Mouse (Mus musculus) gastrocnemius, postnatal 25 days (tissue): ENCODE results near the gene Sypl2. TPM values are rescaled to one million over a fixed set of nuclear protein-coding genes. Genes with fewer than 3 reads are reported as not detected.

Experiments
- DNase-seq: peaks from one replicate; pipeline ENCODE4 v3.0.0; 2022
- total RNA-seq, 2 experiments: library from RNA; stranded (reverse); gene quantifications; 1 replicate in 1 of 2; 2 replicates in 1 of 2; pipeline ENCODE4 v1.2.3; 2021

The Sypl2 gene
- total RNA-seq, 2 experiments from 2014 or later, result 596 to 597 TPM

GRCm38 (mm10) chr3:108205601-108206000, 20.8 kb downstream of the Sypl2 start:
- DNase-seq, result no peak

DNA sequence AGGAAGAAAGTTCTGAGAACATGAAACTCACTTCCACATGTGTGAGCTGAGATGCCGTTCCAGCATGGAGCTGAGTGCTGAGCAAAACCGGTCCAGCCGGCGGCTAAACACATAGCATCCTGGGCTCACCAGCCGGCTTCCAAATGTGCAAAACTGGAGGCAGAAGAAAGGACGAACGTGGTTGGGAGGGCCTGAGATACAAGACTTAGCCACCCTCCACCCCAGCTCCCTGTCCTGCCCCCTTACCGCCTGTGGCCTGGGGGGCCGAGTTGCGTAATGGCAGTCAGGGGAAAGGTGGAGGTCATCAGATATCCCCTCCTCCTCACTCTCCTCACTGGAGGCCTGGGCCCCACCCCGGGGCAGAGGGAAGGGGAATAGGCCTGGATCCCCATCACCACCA, 22.0 kb downstream of the Sypl2 start:
- no peak for DNase-seq

DNA sequence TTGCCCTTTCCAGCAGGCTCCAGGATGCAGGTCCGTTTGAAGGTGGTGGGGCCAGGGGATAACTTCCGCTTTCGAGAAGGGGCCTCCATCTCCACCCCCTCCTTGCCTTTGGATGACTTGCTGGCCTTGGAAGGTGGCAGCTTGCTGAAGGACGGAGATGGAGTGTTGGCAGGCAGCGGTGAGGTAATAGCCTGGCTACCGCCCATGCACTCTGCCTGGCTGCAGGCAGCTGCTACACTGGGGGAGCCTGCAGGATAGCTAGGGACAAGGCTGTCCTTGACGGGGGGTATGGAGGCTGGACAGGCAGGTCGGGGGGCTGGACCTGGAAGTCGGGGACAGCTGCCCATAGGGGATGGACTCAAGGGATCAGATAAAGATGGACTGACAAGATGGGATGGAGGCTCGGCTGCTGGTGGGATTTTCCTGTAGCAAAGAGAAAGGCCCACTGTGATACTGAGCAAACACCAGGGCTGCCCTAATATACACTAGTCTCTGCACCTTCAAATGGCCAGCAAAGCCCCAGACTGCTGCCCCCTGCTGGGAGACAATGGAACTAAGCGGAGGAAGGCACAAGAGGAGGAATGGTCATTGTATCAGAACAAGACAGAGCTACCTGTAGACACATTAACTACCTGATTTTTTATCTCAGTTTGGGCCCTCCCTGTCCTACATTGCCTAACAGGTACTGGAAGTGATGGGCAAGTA, 22.7 kb downstream of the Sypl2 start:
- peak; percentile 48 for DNase-seq

- DNase-seq, result no peak
Measured at GRCm38 (mm10) chr3:108203212-108203611, 23.2 kb downstream of the Sypl2 start.

- DNase-seq, result no peak
Measured at GRCm38 (mm10) chr3:108202506-108202905, 23.9 kb downstream of the Sypl2 start.

GRCm38 (mm10) chr3:108200329-108201323, 25.8 kb downstream of the Sypl2 start, which contains the start of gene Cyb561d1:
Gene Cyb561d1, minus strand, starts transcription at chr3:108201212.
- DNase-seq, result peak; percentile 93

DNA sequence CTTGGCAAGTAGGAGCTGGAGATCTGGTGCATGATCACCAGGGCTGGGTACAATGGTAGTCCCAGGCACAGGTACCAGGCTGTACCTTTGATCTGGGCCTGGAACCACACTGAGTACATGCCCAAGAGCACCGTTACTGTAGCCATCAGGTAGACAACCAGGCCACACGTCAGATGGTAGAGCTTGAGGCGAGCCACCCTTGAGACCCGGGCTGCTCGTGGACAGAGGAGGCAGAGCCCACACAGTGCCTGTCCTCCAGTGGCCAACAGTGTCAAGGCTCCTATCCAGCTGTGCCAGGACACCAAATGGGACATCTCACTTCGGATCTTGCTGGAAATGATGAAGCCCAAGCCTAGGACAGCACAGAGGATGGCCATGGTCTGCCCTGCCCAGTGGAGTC, 27.2 kb downstream of the Sypl2 start:
- no peak for DNase-seq

- DNase-seq, result no peak
Measured at GRCm38 (mm10) chr3:108197066-108197497, 29.4 kb downstream of the Sypl2 start.

DNA sequence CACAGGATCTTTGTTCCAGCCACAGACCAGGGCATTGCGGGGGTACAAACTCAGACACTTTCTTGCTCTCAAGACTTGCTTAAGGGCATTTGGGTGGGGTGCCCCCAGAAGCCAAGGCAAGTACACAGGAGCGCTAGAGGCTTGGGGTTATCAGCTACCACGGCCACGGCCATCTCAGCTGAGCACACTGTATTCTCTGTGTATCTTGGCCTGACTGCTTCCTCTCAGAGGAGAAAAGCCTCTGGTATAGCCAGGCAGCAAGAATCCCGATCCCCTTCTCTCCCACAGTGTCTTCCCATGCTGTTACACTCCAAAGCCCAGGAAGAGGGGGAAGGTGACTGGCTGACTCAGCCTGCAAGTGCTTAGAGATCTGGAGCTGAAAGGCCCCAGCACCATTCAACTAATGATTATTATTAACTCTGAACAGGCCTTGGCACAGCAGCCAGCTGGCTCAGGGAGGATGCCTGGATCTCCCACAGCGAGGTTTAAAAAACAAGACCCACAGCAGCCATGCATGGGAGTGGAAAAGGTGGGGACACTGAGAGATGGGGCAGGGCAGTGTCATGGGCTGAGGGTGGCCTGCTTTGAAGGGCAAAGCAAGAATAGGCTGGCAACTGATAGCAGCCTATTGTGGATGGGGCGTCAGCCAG, 30.4 kb downstream of the Sypl2 start:
- no peak for DNase-seq

- no peak for DNase-seq
Measured at GRCm38 (mm10) chr3:108195287-108195686, 31.2 kb downstream of the Sypl2 start.

DNA sequence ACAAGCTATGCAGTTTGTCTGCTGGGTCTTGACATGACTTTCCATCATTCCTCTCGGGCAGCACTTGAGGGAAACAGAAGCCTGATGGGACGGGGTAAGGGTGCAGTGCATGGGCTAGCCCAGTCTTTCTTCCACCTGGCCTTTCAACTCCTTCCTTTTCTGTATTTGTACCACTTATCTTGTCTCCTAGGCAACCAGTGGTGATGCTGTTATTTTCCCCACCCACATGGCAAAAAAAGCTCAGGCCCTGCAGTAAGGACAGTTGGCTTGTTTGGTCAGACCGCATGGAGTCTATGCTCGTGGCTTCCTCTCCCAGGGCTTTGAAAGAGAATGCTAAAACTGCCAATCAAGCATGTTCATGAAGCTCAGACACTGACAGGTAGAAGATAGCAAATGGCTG, 32.8 kb downstream of the Sypl2 start:
- no peak for DNase-seq

DNA sequence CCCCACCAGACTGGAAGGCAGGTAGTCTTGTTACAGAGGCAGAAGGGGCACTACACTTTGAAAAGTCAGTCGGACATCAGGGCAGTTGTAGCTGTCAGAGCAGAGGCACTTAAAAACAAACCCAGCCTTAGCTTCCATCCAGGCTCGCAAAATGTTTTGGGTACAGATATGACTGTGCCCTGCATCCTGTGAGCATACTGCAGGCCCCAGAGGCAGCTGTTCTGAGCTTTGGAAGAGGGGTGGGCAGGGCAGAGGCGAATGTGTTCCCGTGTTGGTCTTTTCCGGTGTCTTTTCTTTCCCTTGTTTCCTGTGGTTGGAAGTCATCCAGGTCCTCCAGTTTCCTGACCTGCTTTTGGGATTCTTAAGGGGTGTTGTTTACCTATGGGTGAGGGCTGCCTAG, 36.6 kb downstream of the Sypl2 start:
- DNase-seq, result no peak

GRCm38 (mm10) chr3:108188716-108189490, 37.5 kb downstream of the Sypl2 start:
- no peak for DNase-seq

DNA sequence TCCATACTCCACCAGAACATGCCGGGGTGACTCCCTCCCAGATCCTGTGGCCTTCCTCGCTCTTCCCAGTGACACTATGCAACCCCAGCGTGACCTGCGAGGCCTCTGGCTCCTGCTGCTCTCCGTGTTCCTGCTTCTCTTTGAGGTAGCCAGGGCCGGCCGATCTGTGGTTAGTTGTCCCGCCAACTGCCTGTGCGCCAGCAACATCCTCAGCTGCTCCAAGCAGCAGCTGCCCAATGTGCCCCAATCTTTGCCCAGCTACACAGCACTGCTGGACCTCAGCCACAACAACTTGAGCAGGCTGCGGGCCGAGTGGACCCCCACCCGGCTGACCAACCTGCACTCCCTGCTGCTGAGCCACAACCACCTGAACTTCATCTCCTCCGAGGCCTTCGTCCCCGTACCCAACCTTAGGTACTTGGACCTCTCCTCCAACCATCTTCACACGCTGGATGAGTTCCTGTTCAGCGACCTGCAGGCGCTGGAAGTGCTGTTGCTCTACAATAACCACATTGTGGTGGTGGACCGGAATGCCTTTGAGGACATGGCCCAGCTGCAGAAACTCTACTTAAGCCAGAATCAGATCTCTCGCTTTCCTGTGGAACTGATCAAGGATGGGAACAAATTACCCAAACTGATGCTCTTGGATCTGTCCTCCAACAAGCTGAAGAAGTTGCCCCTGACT, 39.2 kb downstream of the Sypl2 start:
- no peak for DNase-seq

DNA sequence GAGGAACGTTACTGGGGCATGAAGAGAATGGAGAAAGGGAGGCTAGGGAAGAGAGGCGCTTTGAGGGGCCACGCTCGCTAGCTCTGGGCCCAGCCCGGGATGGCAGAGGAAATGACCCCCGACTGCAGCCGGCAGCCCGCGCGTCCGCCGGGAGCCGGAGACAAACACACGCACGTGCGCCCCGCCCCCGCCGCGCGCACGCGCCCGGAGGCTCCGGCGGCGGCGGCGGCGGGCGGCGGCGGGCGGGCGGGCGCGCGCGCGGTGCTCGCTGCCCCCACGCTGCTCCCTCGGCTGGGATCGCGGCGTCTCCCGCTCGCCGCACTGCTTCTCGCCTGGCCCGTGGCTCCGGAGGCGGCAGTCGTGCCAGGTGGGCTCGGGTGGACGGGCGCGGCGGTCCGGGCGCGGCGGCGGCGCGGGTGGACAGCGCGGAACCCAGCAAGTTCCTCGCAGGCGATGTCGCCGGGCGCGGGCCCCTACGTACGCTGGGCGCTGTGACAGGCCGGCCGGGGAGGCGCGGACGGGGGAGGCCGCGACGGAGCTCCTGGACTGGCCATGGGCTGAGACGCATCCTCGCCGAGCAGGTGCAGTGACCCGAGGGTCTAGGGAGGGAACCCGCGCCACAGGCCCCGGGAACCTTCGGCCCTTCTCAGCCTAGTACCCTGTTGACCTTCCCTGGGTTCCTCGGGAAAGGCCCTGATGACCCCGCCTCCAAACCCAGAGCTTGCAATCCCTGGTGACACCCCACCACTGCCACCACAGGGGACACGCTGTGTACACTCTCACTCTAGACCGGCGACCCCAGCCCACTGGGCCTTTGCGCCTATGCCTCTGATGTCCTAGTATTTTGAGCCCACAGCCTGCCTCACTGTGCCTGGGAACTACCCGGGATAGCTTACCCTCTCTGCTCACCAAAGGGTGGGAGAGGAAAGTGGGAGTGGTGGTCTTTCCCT, 40.1 kb downstream of the Sypl2 start, which contains the start of gene Amigo1:
Gene Amigo1, plus strand, starts transcription at position 238 of the 950 bp plus-strand sequence.
- DNase-seq, result peak; percentile 50

DNA sequence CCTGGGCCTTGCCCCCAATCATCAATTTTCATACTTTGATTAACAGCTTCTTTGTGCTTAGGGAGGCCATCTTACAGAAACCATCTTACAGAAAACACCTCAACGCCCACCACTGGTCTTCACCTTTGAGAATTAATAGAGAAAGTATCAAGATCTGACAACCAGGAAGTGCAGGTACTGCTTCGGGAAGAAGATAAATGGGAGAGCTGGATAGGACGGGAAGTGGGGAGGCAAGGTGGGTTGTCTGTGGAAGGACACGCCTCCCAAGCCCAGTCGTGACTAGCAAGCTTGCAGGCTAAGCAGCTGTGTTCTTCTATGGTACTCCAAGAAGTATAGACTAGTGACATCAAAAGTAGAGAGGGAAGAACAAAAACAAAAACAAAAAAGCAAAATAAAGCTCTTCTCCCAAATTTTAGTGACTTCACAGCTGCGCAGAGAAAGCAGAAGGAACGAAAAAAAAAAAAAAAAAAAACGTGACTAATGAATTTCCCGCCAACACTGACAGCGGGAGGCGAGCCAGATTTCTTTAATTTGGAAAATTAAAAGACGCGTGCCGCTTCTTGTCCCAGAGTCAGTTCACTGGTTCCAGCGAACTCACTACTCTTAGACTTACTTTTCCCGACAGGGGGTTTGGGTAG, 40.9 kb downstream of the Sypl2 start:
- DNase-seq, result no peak

DNA sequence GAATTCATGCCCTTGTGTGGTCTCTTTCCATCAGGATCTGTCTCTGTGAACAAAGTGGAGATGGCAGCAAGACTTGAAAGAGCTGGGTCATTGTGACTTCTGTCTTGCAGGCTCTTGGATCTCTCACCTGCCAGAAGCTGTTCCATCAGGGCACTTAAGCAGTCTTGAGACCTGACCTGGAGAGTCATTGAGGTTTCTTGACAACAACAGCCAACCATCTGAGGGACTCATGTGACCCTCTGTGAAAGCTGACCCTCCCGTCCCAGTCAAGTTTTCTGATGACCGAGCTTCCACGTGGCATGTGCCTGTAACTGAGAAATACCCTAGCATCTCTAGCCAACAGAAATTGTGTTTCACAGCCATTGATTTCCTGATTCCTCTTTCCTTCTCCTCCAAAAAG, 41.7 kb downstream of the Sypl2 start:
- no peak for DNase-seq

GRCm38 (mm10) chr3:108180514-108180913, 45.9 kb downstream of the Sypl2 start:
- DNase-seq, result no peak
